Mouse (Mus musculus) stomach, embryonic 15.5 days (tissue): ENCODE results near the gene Bbc3. TPM values are rescaled to one million over a fixed set of nuclear protein-coding genes. Genes with fewer than 3 reads are reported as not detected.
A peak's percentile ranks its signal among the peaks of the same experiment; 100 is the strongest.

Experiments used
- ATAC-seq: fragments of 200-750 bp; cut with Nextera tagmentation; 2 replicates; pipeline ENCODE4 v1.8.0; 2017; ENCODE audit warnings: low read depth, moderate number of reproducible peaks, moderate TSS enrichment; ENCODE audit not compliant: insufficient read depth, low FRiP score
- H3K27ac ChIP-seq: fragments of 300-500 bp; sonication (generic); 2 replicates; pipeline ENCODE4 v1.5.1; 2015; ENCODE audit warnings: mild to moderate bottlenecking, inconsistent platforms
- H3K27me3 ChIP-seq: fragments of 300-500 bp; sonication (generic); replicated peaks from 2 replicates; pipeline ENCODE4 v1.6.1; 2015; ENCODE audit warnings: inconsistent platforms
- H3K36me3 ChIP-seq: fragments of 300-500 bp; sonication (generic); 2 replicates; pipeline ENCODE4 v1.6.1; 2015; ENCODE audit warnings: inconsistent platforms
- H3K4me1 ChIP-seq: fragments of 300-500 bp; sonication (generic); 2 replicates; pipeline ENCODE4 v1.6.1; 2015; ENCODE audit warnings: inconsistent platforms
- H3K4me2 ChIP-seq: fragments of 300-500 bp; sonication (generic); 2 replicates; pipeline ENCODE4 v1.6.1; 2015; ENCODE audit warnings: mild to moderate bottlenecking, inconsistent platforms
- H3K4me3 ChIP-seq: fragments of 300-500 bp; sonication (generic); replicated peaks from 2 replicates; pipeline ENCODE4 v1.5.1; 2015; ENCODE audit warnings: inconsistent platforms
- H3K9ac ChIP-seq: fragments of 300-500 bp; sonication (generic); 2 replicates; pipeline ENCODE4 v1.6.1; 2015; ENCODE audit warnings: inconsistent platforms
- H3K9me3 ChIP-seq: fragments of 300-500 bp; sonication (generic); 2 replicates; pipeline ENCODE4 v1.6.1; 2016; ENCODE audit warnings: inconsistent platforms
- WGBS: fragments of 180-500 bp; shearing (Covaris S2); methylation state at CpG from one replicate; pipeline ENCODE4 v1.1.7; 2015; 5-methylcytosine and 5-hydroxymethylcytosine counted together
- polyA plus RNA-seq: library from polyadenylated mRNA; unstranded; fragments of >200 nt; fragmentation: Nextera tagmentation; extraction: Ambion mirVana; gene quantifications from 2 replicates; pipeline ENCODE4 v1.2.1, GENCODE M21; 2015

The Bbc3 gene
- polyA plus RNA-seq, 1 experiment from 2014 or later, result 6.7 TPM

GRCm38 (mm10) chr7:16324661-16325060 lies 16.5 kb downstream of the Bbc3 start:
- H3K27me3 ChIP-seq, result no peaks in the 10 kb centered on the region
- no peak overlapping the region for H3K4me2 ChIP-seq
- no peak overlapping the region for H3K4me3 ChIP-seq
- WGBS, result 59% methylated on average over 7 of the region's 7 CpGs
- no peak for ATAC-seq
- no peaks in the 10 kb centered on the region for H3K9me3 ChIP-seq
- H3K4me1 ChIP-seq, result peaks cover 4% of the 10 kb centered on the region
- H3K9ac ChIP-seq, result no peak overlapping the region
- peaks cover 14% of the 10 kb centered on the region; the same call in 1 of the 2 replicates for H3K36me3 ChIP-seq
- peak overlapping the region; percentile 35; the same call in 1 of the 2 replicates for H3K27ac ChIP-seq

GRCm38 (mm10) chr7:16325920-16326606 lies 17.9 kb downstream of the Bbc3 start:
- peak; percentile 62 for ATAC-seq
- H3K27ac ChIP-seq, result peak overlapping the region; percentile 57; the same call in 1 of the 2 replicates
- 16% methylated on average over 8 of the region's 8 CpGs for WGBS

GRCm38 (mm10) chr7:16326607-16326971 lies 18.4 kb downstream of the Bbc3 start:
- H3K9ac ChIP-seq, result no peak overlapping the region
- no peaks in the 10 kb centered on the region for H3K9me3 ChIP-seq
- ATAC-seq, result no peak
- H3K4me3 ChIP-seq, result no peak overlapping the region
- no peak overlapping the region for H3K4me2 ChIP-seq
- H3K27ac ChIP-seq, result 0 out of 2 replicates have a peak overlapping the region, but pooled peaks have one; percentile 21
- no peaks in the 10 kb centered on the region for H3K27me3 ChIP-seq
- peaks cover 4% of the 10 kb centered on the region for H3K4me1 ChIP-seq
- 89% methylated on average over 2 of the region's 2 CpGs for WGBS
- peaks cover 20% of the 10 kb centered on the region for H3K36me3 ChIP-seq

More at GRCm38 (mm10) chr7:16325920-16326606, 17.9 kb downstream of the Bbc3 start:
- Histone ChIP-seq H3K4me1 (peaks cover 4% of the 10 kb centered on the region), H3K9me3 (no peaks in the 10 kb centered on the region), H3K4me2 (no peak overlapping the region), H3K36me3 (peaks cover 20% of the 10 kb centered on the region), H3K27me3 (no peaks in the 10 kb centered on the region), H3K9ac (no peak overlapping the region), H3K4me3 (no peak overlapping the region)

GRCm38 (mm10) chr7:16329146-16329545 lies 21.0 kb downstream of the Bbc3 start:
- Histone ChIP-seq H3K4me3 (no peak overlapping the region), H3K27me3 (no peaks in the 10 kb centered on the region), H3K4me2 (no peak overlapping the region), H3K9ac (no peak overlapping the region), H3K9me3 (no peaks in the 10 kb centered on the region), H3K36me3 (peaks cover 39% of the 10 kb centered on the region), H3K4me1 (peaks cover 4% of the 10 kb centered on the region), H3K27ac (no peak overlapping the region)
- ATAC-seq, result no peak
- 73% methylated on average over 3 of the region's 3 CpGs for WGBS

GRCm38 (mm10) chr7:16337733-16338132 lies 29.5 kb downstream of the Bbc3 start:
- no peaks in the 10 kb centered on the region for H3K27me3 ChIP-seq
- H3K9me3 ChIP-seq, result no peaks in the 10 kb centered on the region
- no peaks in the 10 kb centered on the region for H3K4me1 ChIP-seq
- WGBS, result 76% methylated on average over 2 of the region's 2 CpGs
- no peak for ATAC-seq
- H3K27ac ChIP-seq, result no peak overlapping the region
- H3K9ac ChIP-seq, result no peak overlapping the region
- no peak overlapping the region for H3K4me2 ChIP-seq
- no peak overlapping the region for H3K4me3 ChIP-seq
- H3K36me3 ChIP-seq, result peaks cover 25% of the 10 kb centered on the region; the same call in 1 of the 2 replicates

- H3K4me2 ChIP-seq, result no peak overlapping the region
- H3K4me1 ChIP-seq, result no peaks in the 10 kb centered on the region
- H3K9me3 ChIP-seq, result no peaks in the 10 kb centered on the region
- H3K36me3 ChIP-seq, result peaks cover 21% of the 10 kb centered on the region
- no peaks in the 10 kb centered on the region for H3K27me3 ChIP-seq
- no peak overlapping the region for H3K9ac ChIP-seq
- 88% methylated on average over 3 of the region's 3 CpGs for WGBS
- ATAC-seq, result no peak
- no peak overlapping the region for H3K4me3 ChIP-seq
- H3K27ac ChIP-seq, result no peak overlapping the region
Measured at GRCm38 (mm10) chr7:16344598-16344997, 36.4 kb downstream of the Bbc3 start.

- Histone ChIP-seq H3K9me3 (no peaks in the 10 kb centered on the region), H3K27me3 (no peaks in the 10 kb centered on the region), H3K4me3 (no peak overlapping the region), H3K9ac (no peak overlapping the region), H3K36me3 (peaks cover 24% of the 10 kb centered on the region), H3K4me1 (no peaks in the 10 kb centered on the region), H3K4me2 (no peak overlapping the region), H3K27ac (no peak overlapping the region)
- 81% methylated on average over 4 of the region's 4 CpGs for WGBS
- ATAC-seq, result no peak
Measured at GRCm38 (mm10) chr7:16345297-16345696, 37.1 kb downstream of the Bbc3 start.

GRCm38 (mm10) chr7:16349999-16350398 lies 41.8 kb downstream of the Bbc3 start:
- no peak for ATAC-seq
- Histone ChIP-seq H3K27ac (no peak overlapping the region), H3K4me1 (no peaks in the 10 kb centered on the region), H3K4me2 (no peak overlapping the region), H3K4me3 (no peak overlapping the region), H3K27me3 (no peaks in the 10 kb centered on the region), H3K9me3 (no peaks in the 10 kb centered on the region), H3K36me3 (peaks cover 28% of the 10 kb centered on the region), H3K9ac (no peak overlapping the region)
- 75% methylated on average over 5 of the region's 5 CpGs for WGBS

- no peak overlapping the region for H3K4me2 ChIP-seq
- no peak overlapping the region for H3K9ac ChIP-seq
- no peak overlapping the region for H3K4me3 ChIP-seq
- ATAC-seq, result no peak; the same call in 1 of the 2 replicates
- H3K4me1 ChIP-seq, result no peaks in the 10 kb centered on the region
- no peaks in the 10 kb centered on the region for H3K9me3 ChIP-seq
- WGBS, result 71% methylated on average over 3 of the region's 3 CpGs
- H3K36me3 ChIP-seq, result peaks cover 46% of the 10 kb centered on the region
- H3K27me3 ChIP-seq, result no peaks in the 10 kb centered on the region
- peak overlapping the region; percentile 19; the same call in 1 of the 2 replicates for H3K27ac ChIP-seq
Measured at GRCm38 (mm10) chr7:16355854-16356594, 47.8 kb downstream of the Bbc3 start.

GRCm38 (mm10) chr7:16357602-16358001 lies 49.4 kb downstream of the Bbc3 start:
- no peak overlapping the region for H3K9ac ChIP-seq
- no peak overlapping the region for H3K4me3 ChIP-seq
- H3K27ac ChIP-seq, result no peak overlapping the region
- no peaks in the 10 kb centered on the region for H3K27me3 ChIP-seq
- no peaks in the 10 kb centered on the region for H3K9me3 ChIP-seq
- no peak for ATAC-seq
- no peaks in the 10 kb centered on the region for H3K4me1 ChIP-seq
- H3K4me2 ChIP-seq, result no peak overlapping the region
- H3K36me3 ChIP-seq, result peaks cover 49% of the 10 kb centered on the region
- 92% methylated on average over 3 of the region's 3 CpGs for WGBS

- Histone ChIP-seq H3K4me2 (no peak overlapping the region), H3K27ac (peak overlapping the region; percentile 65; the same call in 1 of the 2 replicates), H3K36me3 (peaks cover 33% of the 10 kb centered on the region), H3K9ac (no peak overlapping the region), H3K27me3 (no peaks in the 10 kb centered on the region), H3K4me1 (no peaks in the 10 kb centered on the region), H3K9me3 (no peaks in the 10 kb centered on the region), H3K4me3 (no peak overlapping the region)
- 73% methylated on average over 1 of the region's 1 CpGs for WGBS
- no peak for ATAC-seq
Measured at GRCm38 (mm10) chr7:16364319-16364718, 56.1 kb downstream of the Bbc3 start.

- no peak overlapping the region for H3K9ac ChIP-seq
- H3K4me3 ChIP-seq, result no peak overlapping the region
- H3K36me3 ChIP-seq, result peaks cover 34% of the 10 kb centered on the region
- 0 out of 2 replicates have a peak, but pooled peaks have one; percentile 53 for ATAC-seq
- H3K27ac ChIP-seq, result peak overlapping the region; percentile 65
- 68% methylated on average over 4 of the region's 4 CpGs for WGBS
- H3K4me1 ChIP-seq, result no peaks in the 10 kb centered on the region
- no peaks in the 10 kb centered on the region for H3K27me3 ChIP-seq
- H3K4me2 ChIP-seq, result no peak overlapping the region
- no peaks in the 10 kb centered on the region for H3K9me3 ChIP-seq
Measured at GRCm38 (mm10) chr7:16364901-16365500, 56.8 kb downstream of the Bbc3 start.
